Mouse (Mus musculus) urinary bladder, adult 18-20 months (tissue): ENCODE results near the gene Prg2.

Experiments used
- DNase-seq, 2 experiments: peaks; one replicate each; pipeline ENCODE4 v3.0.0; 2022; ENCODE audit warnings: low spot score in 2 of 2, mixed read lengths in 2 of 2

The Prg2 gene

GRCm38 (mm10) chr2:84961901-84962300, 18.4 kb upstream of the Prg2 start:
- DNase-seq = no peak

- DNase-seq = no peak
Observed at GRCm38 (mm10) chr2:84962906-84963507, 17.3 kb upstream of the Prg2 start.

GRCm38 (mm10) chr2:84964111-84964801, 16.0 kb upstream of the Prg2 start:
- DNase-seq = no peak

GRCm38 (mm10) chr2:84967318-84967991, 12.8 kb upstream of the Prg2 start:
- no peak for DNase-seq

GRCm38 (mm10) chr2:84975580-84975979, 4.7 kb upstream of the Prg2 start:
- DNase-seq = no peak

GRCm38 (mm10) chr2:84987930-84988329, 7.7 kb downstream of the Prg2 start, which contains the start of gene Prg3:
Gene Prg3 (plus strand): TSS chr2:84988215.
- DNase-seq = no peak

GRCm38 (mm10) chr2:84996376-84996775, 16.1 kb downstream of the Prg2 start:
- no peak for DNase-seq

GRCm38 (mm10) chr2:84999486-85000181, 19.4 kb downstream of the Prg2 start:
- no peak for DNase-seq

GRCm38 (mm10) chr2:85001497-85001896, 21.2 kb downstream of the Prg2 start:
- DNase-seq = no peak

- no peak for DNase-seq
Observed at GRCm38 (mm10) chr2:85002575-85002974, 22.3 kb downstream of the Prg2 start.

GRCm38 (mm10) chr2:85004341-85004740, 24.1 kb downstream of the Prg2 start:
- no peak for DNase-seq

- no peak for DNase-seq
Observed at GRCm38 (mm10) chr2:85006600-85006999, 26.3 kb downstream of the Prg2 start.

GRCm38 (mm10) chr2:85007729-85008128, 27.5 kb downstream of the Prg2 start:
- DNase-seq = no peak

GRCm38 (mm10) chr2:85009212-85009611, 29.0 kb downstream of the Prg2 start:
- no peak for DNase-seq

- DNase-seq = no peak
Observed at GRCm38 (mm10) chr2:85011906-85012604, 31.8 kb downstream of the Prg2 start.

GRCm38 (mm10) chr2:85012679-85013078, 32.4 kb downstream of the Prg2 start:
- DNase-seq = no peak

GRCm38 (mm10) chr2:85013826-85014587, 33.7 kb downstream of the Prg2 start:
- DNase-seq = no peak

- no peak for DNase-seq
Observed at GRCm38 (mm10) chr2:85014588-85014982, 34.3 kb downstream of the Prg2 start.

- DNase-seq = no peak
Observed at GRCm38 (mm10) chr2:85022043-85022442, 41.8 kb downstream of the Prg2 start.

- no peak for DNase-seq
Observed at GRCm38 (mm10) chr2:85026178-85026577, 45.9 kb downstream of the Prg2 start.

GRCm38 (mm10) chr2:85027281-85027680, 47.0 kb downstream of the Prg2 start:
- no peak for DNase-seq
